Mouse (Mus musculus): ENCODE measurements around the gene Dpy19l3. TPM values are rescaled to one million over a fixed set of nuclear protein-coding genes. Genes with fewer than 3 reads are reported as not detected.

Dpy19l3 gene
- polyA plus RNA-seq, 1 experiment, result 12.9 TPM

- no peak for TF ChIP-seq GATA1 (IDR thresholded peaks at IDR 0.05; ENCODE audit: low read length)
Measured at GRCm38 (mm10) chr7:35761801-35762200, 7.5 kb upstream of the Dpy19l3 start.

DNA sequence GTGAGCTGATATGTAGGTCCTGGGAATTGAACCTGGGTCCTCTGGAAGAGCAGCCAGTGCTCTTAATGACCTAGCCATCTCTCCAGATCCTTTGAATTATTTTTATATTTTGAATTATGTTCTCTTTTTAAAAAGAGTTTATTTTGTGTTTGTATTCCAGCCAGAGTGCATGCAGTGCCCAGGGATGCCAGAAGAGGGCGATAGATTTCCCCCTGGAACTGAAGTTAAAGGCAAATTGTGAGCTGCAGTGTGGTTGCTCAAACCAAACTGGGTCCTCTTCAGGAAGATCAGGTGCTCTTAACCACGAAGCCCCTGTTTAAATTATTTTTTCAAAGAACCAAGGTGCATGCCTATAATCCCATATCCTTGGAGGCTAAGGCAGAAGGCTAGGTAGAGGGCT, 5.3 kb upstream of the Dpy19l3 start:
- no peak for TF ChIP-seq GATA1 (IDR thresholded peaks at IDR 0.05; ENCODE audit: low read length)

DNA sequence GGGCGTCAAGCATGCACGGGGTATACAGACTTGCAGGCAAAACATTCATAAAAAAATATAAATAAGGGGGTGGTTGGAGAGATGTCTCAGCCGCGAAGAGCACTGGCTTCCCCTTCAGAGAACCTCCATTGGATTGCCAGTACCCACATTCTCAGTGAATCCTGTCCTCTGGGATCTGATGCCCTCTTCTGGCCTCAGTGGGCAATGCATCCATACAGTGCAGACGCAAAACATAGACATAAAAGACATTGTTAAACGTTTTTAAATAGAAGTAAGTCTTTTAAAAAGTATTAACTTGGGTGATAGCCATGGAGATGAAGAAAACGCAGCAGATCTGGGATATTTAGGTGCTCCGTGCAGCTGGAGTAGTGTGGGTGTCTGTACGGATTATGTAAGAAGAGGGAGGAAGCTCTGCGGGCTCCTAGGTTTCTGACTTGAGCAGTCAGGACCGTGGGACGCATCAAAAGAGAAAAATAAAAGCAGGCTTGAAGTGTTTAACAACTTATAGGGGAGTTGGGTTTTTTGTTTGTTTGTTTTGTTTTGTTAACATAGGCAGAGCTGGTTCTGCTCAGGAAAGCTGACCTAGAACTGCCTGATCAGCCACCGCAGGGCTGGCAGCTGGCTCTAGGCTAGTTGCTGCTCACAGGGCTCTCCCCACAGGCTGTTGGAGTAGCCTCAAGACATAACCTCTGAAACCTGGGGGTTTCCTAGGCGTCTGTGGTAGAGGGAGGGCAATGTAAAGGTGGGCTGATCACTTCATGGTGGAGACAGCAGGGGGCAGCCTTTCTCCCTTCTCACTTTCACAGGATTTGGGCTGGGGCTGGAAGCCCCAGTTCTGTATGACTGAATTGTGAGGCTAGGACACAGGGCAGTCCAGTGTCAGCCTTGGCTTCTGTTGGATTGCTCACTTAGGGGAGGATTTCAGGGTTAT, 2.5 kb upstream of the Dpy19l3 start:
- no peak for TF ChIP-seq GATA1 (IDR thresholded peaks at IDR 0.05; ENCODE audit: low read length)

- no peak for TF ChIP-seq GATA1 (IDR thresholded peaks at IDR 0.05; ENCODE audit: low read length)
Measured at GRCm38 (mm10) chr7:35754886-35755168, 573 bp upstream of the Dpy19l3 start.

DNA sequence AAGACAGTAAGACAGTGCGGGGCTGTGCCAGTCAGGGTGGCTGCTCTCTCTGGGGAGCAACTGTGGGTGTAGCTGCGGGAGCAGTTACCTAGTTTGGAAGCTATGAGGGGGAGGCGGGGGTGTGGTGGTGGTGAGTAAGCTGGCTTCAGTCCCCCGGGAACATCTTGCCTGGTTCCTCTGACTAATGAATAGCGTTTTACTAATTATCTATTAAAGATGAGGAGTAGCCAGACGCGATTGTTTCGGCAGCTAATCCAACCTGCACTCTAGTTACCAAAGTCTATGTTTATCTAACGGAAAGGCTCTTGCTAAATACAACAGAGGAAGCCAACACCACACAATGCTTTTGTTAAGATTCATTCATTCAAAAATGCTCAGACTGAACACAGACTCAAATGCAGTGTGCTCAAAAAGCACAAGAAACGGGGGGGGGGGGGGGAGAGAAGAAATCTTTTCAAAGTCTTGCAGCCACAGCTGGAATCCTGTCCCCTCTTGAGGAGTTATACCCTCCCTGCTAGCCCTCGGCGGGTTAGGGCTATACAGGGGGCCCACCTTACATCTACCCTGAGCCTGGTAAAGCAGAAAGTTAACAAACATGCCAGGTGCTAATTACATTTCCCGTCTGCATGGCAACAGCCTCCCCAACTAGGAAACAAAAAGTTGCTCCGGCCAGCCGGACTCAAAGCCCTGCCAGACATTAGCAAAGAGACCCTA, 778 bp downstream of the Dpy19l3 start:
- TF ChIP-seq GATA1 (IDR thresholded peaks at IDR 0.05; ENCODE audit: low read length), result no peak

GRCm38 (mm10) chr7:35750873-35751272, 3.4 kb downstream of the Dpy19l3 start:
- TF ChIP-seq GATA1 (IDR thresholded peaks at IDR 0.05; ENCODE audit: low read length), result no peak

- no peak for TF ChIP-seq GATA1 (IDR thresholded peaks at IDR 0.05; ENCODE audit: low read length)
Measured at GRCm38 (mm10) chr7:35747397-35747964, 6.8 kb downstream of the Dpy19l3 start.

DNA sequence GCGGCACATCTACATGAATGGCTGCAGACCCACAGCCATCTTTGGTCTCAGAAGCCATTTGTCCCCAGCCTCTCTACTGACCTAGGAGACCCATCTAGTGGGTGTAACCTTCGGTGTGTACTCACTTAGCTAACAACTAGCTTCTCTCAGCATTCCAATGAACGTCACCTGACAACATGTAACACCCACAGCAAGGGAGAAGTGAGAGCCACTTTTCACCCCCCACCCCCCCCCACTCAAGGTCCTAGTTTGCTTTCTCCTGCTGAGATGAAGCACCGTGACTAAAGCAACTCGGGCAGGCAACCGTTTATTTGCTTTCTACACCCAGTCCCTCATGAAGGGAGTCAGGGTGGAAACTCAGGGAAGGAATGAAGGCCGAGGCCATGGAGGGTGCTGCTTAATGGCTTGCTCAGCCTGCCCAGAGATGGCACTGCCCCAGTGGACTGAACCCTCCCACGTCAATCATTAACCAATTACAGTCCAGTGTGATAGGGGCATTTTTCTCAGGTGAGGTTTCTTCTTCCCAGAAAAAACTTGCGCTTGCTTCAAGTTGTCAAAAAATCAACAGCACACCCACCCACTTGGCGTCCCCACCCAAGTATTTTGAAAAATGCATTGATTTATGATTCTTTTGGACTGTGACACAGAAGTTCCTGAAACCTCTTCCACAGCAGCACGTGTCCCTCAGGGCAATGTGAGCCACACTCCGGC, 7.4 kb downstream of the Dpy19l3 start:
- TF ChIP-seq GATA1 (IDR thresholded peaks at IDR 0.05; ENCODE audit: low read length), result no peak

DNA sequence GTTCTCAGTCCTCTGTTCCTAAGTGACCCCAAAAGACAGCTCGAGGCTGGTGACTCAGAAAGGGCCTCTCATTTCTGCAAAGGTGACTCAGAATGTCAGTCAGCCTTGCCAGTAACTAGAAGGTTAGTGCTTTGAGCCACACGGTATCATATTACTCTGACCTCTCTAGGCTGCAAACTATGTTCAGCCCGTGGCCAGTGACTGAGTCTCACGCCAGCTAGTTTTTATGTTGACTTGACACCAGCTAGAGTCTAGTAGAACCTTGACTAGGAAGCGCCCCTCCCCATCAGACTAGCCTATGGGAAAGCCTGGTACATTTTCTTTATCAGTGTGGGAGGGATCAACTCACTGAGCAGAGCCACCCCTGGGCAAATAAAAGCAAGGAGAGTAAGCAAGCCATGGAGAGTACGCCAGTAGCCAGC, 9.0 kb downstream of the Dpy19l3 start:
- no peak for TF ChIP-seq GATA1 (IDR thresholded peaks at IDR 0.05; ENCODE audit: low read length)

DNA sequence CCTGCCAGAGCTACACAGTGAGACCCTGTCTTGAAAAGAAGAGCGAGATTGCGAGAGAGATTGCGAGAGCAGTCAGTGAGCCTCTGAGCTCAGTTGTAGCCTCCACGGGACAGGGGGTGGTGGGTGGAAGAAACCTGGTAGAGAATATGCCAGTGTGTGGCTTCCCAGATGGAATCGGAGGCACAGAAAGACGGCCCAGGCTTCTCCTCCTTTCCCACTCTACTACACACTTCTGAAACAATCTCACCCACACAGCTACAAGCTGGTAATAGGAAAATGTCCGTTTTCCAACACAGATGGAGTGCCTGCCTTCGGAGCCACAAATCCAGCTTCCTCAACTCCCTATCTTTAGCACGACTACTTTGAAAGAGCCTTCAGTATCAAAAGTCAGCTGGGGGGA, 9.5 kb downstream of the Dpy19l3 start:
- no peak for TF ChIP-seq GATA1 (IDR thresholded peaks at IDR 0.05; ENCODE audit: low read length)

DNA sequence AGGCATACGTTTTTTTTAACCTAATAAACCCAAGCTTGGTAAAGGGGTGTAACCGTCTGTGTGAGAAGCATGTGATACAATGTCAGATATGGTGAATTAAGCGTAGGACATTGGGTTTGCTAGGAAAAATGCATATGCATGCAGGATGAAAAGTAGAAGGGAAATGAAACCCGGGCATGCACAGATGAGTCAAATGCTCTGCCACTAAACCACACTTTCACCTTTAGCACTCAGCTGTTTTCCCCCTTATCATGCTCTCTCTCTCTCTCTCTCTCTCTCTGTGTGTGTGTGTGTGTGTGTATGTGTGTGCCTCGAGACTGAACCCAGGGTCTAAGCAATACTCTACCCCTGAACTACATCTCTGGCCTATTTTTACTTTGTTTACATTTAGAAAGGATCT, 11.9 kb downstream of the Dpy19l3 start:
- no peak for TF ChIP-seq GATA1 (IDR thresholded peaks at IDR 0.05; ENCODE audit: low read length)

- no peak for TF ChIP-seq GATA1 (IDR thresholded peaks at IDR 0.05; ENCODE audit: low read length)
Measured at GRCm38 (mm10) chr7:35741858-35742257, 12.4 kb downstream of the Dpy19l3 start.

DNA sequence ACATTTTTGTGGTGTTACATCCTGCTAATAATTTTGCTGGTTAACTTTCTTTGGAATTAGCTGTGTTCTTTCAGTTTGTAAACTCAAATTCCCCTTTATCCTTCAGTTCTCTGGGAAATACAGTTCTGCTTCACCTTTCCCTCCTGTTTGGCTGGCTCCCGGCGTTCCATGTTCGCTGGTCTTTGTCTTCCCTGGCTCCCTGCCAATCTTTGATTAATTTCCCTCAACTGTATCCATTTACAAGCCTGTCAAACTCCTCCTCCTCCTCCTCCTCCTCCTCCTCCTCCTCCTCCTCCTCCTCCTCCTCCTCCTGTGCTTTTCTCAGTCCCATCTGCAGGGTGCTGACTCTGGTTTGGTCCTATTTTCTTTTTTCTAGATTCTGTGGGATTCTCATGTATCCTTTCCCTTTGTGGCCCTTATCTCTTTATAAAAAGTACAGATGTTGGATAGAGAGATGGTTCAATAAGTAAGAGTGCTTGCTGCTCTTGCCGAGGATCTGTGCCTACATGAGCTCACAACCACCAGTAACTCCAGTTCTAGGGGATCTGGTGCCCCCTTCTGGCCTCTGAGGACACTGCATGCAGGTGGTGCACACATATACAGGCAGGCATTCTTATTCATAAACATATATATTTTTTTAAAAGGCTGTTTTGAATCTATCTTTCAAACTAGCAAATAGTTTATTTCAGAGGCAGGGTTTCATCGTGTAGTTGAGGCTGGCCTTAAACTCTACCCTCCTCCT, 13.6 kb downstream of the Dpy19l3 start:
- no peak for TF ChIP-seq GATA1 (IDR thresholded peaks at IDR 0.05; ENCODE audit: low read length)

GRCm38 (mm10) chr7:35738871-35739270, 15.4 kb downstream of the Dpy19l3 start:
- no peak for TF ChIP-seq GATA1 (IDR thresholded peaks at IDR 0.05; ENCODE audit: low read length)

Data from G1E-ER4 (cell line).